Mouse (Mus musculus) liver, postnatal 0 days (tissue): ENCODE measurements around the gene Bmp8b.

ENCODE experiments used
- CTCF ChIP-seq: sonication (generic); IDR thresholded peaks from 2 replicates; pipeline ENCODE4 v1.5.1; 2016; ENCODE audit warnings: antibody characterized with exemption, low read depth
- EP300 ChIP-seq: IDR thresholded peaks from 2 replicates; pipeline ENCODE4 v1.6.1; 2016; ENCODE audit warnings: antibody characterized with exemption, low read depth, mild to moderate bottlenecking

DNA sequence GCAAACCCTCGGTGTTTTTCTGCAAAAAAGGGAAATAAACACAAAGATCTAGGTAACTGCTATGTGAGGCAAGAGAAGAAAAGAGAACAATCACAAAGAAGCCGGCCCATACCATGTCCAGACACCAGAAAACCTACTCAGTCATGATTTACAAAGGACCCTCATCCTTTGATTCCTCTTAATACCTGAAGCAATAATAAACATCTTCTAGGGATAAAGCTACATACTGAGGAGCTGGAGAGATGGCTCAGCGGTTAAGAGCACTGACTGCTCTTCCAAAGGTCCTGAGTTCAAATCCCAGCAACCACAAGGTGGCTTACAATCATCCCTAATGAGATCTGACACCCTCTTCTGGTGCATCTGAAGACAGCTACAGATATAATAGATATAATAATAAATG, 32.6 kb downstream of the Bmp8b start:
- TF ChIP-seq EP300 (no peak), CTCF (no peak)
